Mouse (Mus musculus): ENCODE measurements around the gene Crybg3. TPM values are rescaled to one million over a fixed set of nuclear protein-coding genes. Genes with fewer than 3 reads are reported as not detected.
A peak's percentile ranks its signal among the peaks of the same experiment; 100 is the strongest.

Gene Crybg3
- total RNA-seq, 2 experiments from 2014 or later: 17.3 to 23.3 TPM

- ATAC-seq (replicated peaks; ENCODE audit: poor library complexity, severe bottlenecking): no peak
These were observed 59.8 kb downstream of the Crybg3 start for GRCm38 (mm10) chr16:59540944-59541343.

DNA sequence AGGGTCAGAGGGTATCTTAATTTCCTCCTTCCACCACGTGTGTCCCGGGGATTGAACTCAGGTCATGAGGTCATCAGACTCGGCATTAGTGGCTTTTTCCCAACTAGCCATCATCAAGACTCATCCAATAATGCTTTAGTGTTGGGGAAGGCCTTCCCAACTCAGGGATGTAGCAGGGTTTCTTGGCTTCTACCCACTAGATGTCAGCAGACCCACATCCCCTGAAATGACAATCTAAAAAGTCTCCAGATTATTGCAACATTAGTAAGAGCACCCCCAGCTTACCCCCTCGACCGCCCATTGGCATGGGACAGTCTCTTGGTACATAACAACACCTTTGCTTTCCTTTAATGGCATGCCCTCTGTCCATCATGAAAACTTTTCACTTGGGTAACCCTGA lies 65.1 kb downstream of the Crybg3 start:
- ATAC-seq (replicated peaks; ENCODE audit: poor library complexity, severe bottlenecking): no peak

DNA sequence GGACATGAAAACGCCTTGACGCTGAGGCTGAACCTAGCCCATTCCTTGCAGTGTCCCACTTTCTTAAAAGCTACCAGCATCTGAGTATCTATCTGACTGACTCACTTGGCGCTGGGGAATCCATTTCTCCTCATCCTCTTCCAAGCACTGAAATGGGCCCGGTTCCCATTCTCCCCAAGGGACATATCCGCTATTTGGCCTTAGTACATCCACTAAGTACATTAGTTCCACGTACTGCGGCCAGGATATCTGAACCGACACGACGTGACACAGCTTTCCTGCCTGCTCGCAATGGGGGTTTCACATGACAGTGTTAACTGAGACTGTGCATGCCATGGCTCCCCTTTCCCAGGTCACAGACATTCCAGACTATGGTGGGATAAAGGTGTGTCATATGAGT lies 66.4 kb downstream of the Crybg3 start:
- no peak for ATAC-seq (replicated peaks; ENCODE audit: poor library complexity, severe bottlenecking)

- ATAC-seq (replicated peaks; ENCODE audit: poor library complexity, severe bottlenecking): peak; percentile 22; the same call in 1 of the 2 replicates
These were observed 68.2 kb downstream of the Crybg3 start for GRCm38 (mm10) chr16:59532561-59532960.

GRCm38 (mm10) chr16:59531243-59531642 lies 69.5 kb downstream of the Crybg3 start:
- ATAC-seq (replicated peaks; ENCODE audit: poor library complexity, severe bottlenecking): no peak

- ATAC-seq (replicated peaks; ENCODE audit: poor library complexity, severe bottlenecking): no peak
These were observed 71.2 kb downstream of the Crybg3 start for GRCm38 (mm10) chr16:59529570-59529969.

GRCm38 (mm10) chr16:59526939-59527338 lies 73.8 kb downstream of the Crybg3 start:
- no peak for ATAC-seq (replicated peaks; ENCODE audit: poor library complexity, severe bottlenecking)

DNA sequence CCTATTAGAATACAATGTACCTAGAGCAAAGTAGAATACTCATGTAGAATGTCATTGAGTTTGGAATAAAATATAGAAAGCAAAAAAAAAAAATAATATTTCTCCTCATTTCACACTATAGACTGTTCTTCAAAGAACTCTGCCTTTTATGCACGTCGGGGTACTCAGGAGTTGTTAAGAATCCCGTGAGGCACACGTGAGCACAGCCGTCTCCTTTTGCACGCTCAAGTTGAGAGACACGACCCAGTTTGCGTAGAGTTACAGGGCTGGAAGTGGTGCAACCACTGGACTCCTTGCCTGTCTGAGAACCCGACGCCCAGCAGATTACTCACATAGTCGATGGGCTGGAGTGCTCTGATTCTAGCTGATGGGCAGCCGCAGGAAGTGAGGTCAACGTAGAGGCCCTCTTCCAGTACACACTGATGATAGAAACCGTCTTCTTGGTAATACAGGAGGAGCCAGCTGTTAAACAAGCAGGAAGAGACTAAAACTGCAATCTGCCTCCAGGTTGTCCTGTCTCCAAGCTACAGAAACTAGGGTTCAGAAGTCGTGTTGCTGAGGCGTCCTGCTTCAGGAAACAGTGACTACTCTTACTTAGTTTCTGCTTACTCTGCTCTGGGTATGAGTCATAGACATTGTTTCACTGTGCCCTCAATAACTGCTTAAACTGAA lies 78.9 kb downstream of the Crybg3 start:
- no peak for ATAC-seq (replicated peaks; ENCODE audit: poor library complexity, severe bottlenecking)

GRCm38 (mm10) chr16:59517447-59518219 lies 83.1 kb downstream of the Crybg3 start:
- ATAC-seq (replicated peaks; ENCODE audit: poor library complexity, severe bottlenecking): peak; percentile 90

DNA sequence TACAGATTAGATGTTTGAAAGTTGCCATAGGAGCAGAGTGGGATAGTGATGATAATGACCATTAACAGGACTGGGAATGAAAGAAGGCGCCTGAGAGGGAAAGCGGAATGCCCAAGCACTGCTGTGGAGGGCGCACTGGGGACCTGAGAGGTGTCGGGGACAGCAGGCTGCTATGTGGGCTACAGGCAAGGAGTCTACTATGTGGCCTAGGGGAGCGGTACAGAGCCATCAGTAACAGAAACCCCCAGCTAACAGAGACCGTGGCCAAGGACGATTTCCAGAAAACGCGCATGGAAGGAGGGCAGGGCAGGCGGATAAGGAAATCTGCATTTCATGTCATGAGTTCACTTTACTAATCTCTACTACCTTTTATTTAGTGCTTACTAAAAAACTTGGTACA lies 83.8 kb downstream of the Crybg3 start:
- 0 out of 2 replicates have a peak, but pooled peaks have one; percentile 21 for ATAC-seq (replicated peaks; ENCODE audit: poor library complexity, severe bottlenecking)

- no peak for ATAC-seq (replicated peaks; ENCODE audit: poor library complexity, severe bottlenecking)
These were observed 85.6 kb downstream of the Crybg3 start for GRCm38 (mm10) chr16:59515169-59515568.

DNA sequence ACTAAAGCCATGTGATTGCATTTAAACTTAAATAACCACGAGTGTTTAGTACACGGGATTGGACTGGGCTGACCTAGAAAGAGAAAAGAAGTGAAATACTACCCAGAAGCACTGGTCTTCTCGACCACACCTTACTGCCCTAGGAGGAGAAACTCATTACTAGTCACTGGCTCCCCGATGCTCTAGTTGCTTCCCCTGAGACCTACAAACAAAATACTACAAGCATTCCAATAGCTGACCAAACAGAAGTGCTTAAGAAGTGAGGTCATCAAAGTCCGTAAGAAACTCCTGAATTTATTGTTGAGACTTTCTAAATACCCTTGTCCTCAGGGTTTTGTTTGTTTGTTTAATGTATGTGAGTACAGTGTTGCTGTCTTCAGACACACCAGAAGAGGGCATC lies 90.9 kb downstream of the Crybg3 start:
- ATAC-seq (replicated peaks; ENCODE audit: poor library complexity, severe bottlenecking): no peak

DNA sequence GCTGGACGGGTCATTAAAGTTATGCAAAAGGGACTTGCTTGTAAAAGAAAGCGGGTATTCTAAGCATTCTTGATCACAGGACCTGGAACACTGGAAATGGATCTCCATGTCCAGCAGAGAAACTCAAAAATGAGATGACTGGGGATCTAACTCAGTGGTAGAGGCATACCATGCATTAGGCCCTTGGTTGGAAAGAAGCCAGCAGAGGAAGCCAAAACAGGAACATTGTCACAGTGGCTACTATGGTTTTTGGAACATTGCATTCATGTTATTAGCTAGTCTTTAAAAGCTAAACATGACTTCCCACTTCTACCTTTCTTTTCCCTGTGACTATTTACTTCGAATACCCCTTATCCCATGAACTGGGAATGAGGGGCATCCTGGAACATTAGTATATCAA lies 101.6 kb downstream of the Crybg3 start:
- no peak; the same call in 1 of the 2 replicates for ATAC-seq (replicated peaks; ENCODE audit: poor library complexity, severe bottlenecking)

DNA sequence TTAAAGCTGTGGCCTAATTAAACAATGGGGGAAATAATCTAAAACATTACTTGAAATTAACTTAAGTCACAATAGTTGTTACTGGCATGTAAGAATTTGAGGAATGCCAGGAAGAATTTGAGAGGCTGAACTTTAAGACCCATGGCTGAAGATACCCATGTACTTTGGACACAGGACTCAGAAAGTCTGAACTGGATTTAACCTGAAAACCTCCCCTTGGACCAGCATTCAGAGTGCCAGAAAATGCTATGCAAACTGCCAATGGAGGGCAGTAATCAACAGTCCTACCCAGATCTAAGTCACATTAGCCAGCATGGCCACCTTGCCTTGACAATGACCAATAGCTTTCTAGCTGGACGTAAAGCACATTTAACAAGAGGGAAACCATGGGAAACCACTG lies 102.8 kb downstream of the Crybg3 start:
- ATAC-seq (replicated peaks; ENCODE audit: poor library complexity, severe bottlenecking): no peak

DNA sequence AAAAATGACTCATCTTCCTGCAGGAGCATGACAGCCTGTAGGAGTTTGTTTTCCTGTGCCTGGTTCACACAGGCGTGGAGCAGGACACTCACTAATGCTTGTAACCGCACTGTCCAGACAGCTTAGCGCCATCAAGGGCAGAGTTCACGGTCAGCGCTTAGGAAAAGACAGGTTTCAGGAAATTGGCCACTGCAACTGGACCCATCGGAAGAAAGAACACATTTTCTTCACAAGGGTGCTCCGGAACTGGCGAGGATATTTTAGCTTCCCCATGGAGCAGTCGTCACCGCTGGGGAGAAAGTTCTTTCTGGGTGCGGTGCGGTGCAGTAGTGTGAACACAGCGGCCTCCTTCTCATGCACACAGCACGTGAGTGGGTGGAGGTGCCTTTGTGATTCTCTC lies 107.6 kb downstream of the Crybg3 start:
- ATAC-seq (replicated peaks; ENCODE audit: poor library complexity, severe bottlenecking): no peak

GRCm38 (mm10) chr16:59487975-59488548 lies 112.7 kb downstream of the Crybg3 start:
- no peak for ATAC-seq (replicated peaks; ENCODE audit: poor library complexity, severe bottlenecking)

DNA sequence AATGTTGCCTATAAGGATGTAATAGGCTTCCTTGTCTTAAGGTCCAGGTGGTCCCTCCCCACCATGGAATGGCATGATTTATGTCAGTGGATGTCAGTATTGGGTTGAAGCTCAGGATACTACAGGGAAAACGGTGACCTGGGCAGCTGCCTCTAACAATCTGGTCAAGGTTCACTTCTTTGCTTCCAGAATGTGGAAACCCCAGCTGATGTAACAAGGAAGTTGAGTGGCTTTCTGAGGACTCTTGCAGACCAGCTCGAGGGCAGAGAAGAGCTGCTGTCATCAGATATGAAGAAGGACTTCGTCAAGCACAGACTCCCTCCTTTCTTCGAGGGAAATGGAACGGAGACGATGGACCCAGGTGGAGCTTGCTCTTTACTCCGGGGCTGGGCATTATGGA lies 113.5 kb downstream of the Crybg3 start:
- no peak for ATAC-seq (replicated peaks; ENCODE audit: poor library complexity, severe bottlenecking)

DNA sequence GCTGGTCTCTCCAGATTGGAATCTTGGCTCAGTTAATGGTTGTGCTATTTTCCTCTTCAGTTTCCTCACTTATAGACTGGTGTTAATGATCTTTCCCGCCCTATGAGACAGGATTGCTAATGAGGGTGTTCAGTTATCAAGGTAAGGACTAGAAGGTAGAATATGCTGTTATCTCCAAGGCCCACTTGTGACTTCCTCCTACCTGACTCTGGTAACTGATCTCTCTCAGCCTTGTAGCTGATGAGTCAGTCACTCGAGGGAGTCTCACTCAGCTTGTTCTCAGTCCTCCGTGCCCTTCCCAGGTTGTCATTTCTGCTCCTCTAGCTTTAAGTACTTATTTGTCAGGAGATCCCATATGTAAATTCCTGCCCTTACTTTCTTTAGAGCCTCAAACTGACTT lies 122.8 kb downstream of the Crybg3 start:
- ATAC-seq (replicated peaks; ENCODE audit: poor library complexity, severe bottlenecking): no peak

GRCm38 (mm10) chr16:59474788-59475187 lies 126.0 kb downstream of the Crybg3 start:
- ATAC-seq (replicated peaks; ENCODE audit: poor library complexity, severe bottlenecking): peak; percentile 62

GRCm38 (mm10) chr16:59472546-59472945 lies 128.2 kb downstream of the Crybg3 start:
- ATAC-seq (replicated peaks; ENCODE audit: poor library complexity, severe bottlenecking): no peak; the same call in 1 of the 2 replicates

DNA sequence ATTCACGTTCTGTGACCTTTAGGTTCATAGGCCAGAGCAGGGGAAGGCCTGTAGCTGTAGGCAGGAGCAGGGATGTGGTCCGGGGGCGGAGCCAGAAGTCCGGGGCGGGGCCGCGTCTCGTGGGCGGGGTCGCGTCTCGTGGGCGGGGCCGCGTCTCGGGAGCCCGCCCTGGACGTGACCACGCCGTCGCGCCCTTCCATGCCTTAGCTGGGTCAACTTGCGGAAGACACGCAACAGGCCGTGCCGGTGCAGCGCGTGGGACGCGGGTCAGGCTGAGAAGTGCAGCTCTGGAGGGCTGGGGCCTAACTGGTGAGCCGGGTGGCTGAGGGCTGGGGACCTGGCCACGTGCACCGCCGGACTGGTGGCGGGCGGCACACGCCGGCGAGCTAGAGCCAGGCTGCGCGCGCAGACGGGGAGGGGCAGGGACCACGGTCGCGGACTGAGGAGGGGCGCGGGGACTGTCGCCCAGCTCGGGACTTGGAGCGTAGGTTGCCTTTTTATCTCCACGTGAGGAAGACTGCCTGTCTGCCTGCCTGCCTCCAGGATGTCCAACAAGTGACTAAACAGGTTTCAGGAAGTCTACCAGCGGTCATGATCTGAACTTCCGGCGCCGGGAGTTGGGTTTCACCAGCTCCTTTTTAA lies 129.0 kb downstream of the Crybg3 start, which contains the start of gene Riox2:
Riox2 (plus strand) TSS at position 139 of the 642 bp plus-strand sequence.
- ATAC-seq (replicated peaks; ENCODE audit: poor library complexity, severe bottlenecking): peak; percentile 84
